Mouse (Mus musculus) spleen, adult 12 weeks (tissue): ENCODE results near the gene Retreg3.
"Not testable (repeated sequence)": the region's sequence is repeated elsewhere in the genome, so short reads cannot be mapped to it uniquely, and the experiment has no call there.

Experiments
- DNase-seq: peaks from one replicate; pipeline ENCODE4 v3.0.0; 2022; ENCODE audit warnings: low spot score

Retreg3 gene

DNA sequence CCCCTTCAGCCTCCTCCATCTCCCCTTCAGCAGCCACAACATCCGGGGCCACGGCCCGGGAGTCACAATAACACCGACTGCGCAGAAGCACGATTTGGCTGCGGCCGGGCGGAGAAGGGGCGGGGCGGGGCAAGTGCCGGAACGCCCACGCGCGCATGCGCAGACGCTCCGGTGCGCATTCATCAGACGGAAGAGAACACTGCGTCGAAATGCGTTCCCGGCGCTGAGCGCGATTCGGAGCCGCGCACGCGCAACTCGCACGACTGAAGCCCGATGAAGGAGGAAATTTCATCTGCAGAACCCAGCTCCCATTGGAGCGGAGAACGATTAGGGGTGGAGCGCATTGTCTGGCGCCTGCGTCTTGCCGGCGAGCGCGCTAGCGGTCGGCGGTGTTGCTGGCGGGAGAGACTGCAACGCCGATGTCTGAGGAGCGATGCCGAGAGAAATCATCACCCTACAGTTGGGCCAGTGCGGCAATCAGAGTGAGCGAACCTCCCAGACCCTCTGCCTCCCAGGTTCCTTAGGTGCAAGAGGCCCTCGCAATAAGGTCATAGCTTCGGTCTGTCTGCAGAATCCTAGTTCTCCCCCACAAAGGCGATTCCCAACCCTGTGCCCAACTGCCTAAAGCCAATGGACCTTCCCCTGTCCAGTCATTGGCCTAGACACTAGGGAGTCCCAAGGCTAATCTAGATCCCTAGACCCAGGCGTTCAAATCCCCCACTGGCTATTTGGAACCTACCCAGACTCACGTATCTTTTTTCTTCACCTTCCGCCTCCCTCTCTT, at the start of gene Retreg3, which contains the start of gene Tubg1:
Gene Retreg3 (minus strand): TSS at position 133 of the 784 bp plus-strand sequence.
Gene Tubg1 (plus strand): TSS at position 178 of the 784 bp plus-strand sequence.
- peak; percentile 99 for DNase-seq

DNA sequence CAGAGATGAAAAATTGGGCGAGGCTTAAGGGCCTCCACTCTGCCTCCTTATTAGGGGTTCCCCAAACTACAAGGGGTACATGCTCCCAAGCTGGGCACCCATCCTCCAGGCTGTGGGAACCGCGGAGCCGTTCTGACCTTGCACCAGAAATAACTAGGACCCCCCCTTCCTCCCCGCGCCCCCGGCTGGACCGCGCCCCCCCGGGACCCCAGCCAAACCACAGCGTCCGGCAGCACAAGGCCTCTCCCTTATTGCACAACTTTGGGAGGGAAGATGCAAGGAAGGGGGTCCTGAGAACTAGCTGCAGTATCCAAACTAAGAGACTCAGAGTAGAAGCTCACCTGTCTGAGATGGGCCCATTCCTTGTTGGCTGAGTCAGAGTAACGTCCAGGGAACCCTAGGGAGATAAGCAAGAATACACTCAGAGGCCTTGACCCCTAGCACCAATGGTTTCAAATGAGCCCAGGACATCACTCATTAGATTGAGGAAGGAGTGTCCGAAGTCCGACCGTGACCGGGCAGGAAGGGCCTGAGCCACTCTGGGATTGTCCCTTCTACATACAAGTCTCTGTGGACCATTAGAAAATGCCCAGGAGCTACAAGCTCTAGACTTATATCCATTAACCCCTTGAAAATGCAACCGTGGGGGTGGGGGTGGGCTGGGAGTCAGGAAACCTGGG, 48.7 kb upstream of the Retreg3 start:
- DNase-seq: no peak

DNA sequence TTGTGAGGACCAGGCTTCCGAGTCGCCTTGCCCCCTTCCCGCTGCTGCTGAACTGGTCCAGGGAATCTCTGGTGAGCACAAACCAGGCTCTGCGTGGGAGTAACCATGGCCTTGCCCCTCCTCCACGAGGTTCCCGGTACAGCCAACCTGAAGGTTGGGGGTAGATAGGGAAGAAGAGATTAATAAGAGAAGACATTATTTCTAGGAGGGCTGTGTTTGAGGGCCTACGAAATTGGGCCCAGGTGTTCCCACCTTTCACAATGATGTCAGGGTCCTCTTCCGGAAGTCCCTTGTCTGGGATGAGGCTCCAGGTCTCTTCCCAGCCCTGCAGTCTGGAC, 48.2 kb upstream of the Retreg3 start:
- DNase-seq: no peak

DNA sequence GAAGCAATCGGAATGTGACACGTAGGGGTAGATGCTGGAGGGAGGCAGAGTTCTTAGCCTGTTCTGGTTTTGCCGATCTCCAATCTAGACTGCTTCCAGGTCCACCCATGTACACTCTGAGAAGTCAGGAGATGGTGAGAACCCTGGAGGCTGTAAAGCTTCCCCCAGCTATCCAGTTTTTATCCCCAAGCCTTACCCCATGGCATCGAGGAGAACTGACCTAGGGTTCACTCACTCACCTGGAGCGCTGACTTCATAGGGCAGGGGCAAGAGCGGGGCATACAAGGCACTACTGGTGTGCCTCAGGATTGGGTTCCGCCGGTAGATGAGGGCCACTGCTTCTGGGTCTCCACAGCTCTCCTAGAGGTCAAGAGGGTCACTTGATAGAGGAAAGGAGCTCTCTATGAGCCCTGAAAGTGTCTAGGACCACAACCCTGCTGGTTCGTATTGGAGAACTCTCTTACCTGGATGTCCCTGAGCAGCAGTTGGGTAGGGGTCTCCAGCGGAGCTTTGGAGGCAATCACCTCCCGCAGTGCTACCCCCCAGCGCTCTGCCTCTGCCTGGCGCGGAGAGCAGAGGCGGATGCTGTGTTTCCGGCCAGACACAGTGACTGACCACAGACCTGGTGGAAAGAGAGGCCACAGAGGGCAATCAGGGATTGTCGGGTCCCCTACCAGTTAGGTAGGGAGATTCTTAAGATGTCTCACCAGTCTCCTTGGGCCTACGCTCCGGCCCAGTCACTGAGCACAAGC, 47.7 kb upstream of the Retreg3 start:
- no peak for DNase-seq

DNA sequence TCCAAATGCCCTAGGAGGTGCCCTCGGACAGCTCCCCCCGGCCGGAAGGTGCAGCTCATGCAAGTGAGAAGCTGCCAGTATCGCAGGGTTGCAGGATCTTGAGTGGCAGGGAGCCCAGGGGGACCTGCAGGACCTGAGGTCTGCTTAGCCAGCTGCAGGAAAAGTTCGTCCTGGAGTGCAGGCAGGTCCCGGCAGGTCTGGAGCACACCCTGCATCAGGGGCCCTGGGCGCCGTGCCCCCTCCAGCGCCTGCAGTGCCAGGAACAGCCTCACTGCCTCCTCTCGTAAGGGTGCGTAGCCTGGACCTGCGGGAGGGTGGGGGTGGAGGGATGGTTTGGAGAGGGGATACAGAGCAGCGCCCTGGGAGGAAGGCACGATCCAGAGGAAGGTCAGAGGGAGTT, 46.7 kb upstream of the Retreg3 start:
- no peak for DNase-seq

DNA sequence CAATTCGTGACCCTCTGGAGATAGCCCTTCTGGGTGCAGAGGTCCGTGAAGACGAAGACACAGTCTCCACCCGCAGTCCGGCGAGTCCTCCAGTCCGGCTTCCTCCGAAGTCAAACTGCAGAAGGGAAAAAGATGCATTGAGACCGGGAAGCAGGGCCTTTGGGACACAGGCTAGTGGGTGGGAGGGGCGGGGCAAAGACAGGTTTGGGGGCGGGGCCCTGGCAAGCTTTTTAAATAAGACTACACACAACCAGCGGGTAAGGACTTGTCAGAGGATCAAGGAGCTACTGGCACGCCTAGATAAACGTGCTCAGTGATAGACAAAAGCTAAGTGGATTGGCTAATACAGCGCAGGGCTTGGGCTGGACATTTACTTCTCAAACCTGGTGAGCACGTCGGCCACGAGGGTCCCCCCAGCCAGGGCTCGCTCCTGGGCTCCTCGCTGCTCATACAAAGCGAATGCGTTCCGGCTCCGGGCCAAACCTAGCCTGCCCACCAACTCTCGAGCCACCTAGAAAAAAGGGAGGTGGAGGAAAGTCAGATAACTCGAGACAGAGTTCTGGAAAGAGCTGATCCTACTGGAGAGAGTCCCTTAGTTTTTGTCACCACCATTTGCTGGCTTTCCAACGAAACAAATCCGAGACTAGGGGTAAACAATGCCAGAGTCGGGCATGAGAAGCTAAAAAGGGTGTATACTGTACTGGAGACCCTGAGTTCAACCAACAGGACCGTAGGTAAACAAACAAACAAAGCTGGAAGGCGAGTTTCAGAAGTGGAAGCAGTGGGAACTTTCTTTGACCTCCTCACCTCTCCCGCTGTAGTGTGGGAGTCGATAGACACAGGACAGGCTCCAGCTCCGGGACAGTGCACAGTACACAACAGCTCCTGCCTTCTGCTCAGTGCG, 45.2 kb upstream of the Retreg3 start:
- no peak for DNase-seq

DNA sequence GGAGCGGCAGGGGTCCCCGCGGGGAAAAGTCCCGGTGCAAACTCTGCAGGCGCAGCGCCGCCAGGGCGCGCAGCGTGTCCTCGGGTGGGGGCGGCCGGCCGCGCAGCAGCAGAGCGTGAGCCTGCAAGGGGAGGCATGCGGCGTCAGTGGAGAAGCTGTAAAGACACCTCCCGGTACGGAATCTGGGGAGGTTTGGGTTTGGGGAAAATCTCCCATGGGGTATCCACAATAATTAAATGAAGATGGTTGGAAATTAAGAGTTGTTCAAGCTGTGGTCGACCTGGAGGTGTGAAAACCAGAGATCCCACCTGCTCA, 44.6 kb upstream of the Retreg3 start:
- no peak for DNase-seq

DNA sequence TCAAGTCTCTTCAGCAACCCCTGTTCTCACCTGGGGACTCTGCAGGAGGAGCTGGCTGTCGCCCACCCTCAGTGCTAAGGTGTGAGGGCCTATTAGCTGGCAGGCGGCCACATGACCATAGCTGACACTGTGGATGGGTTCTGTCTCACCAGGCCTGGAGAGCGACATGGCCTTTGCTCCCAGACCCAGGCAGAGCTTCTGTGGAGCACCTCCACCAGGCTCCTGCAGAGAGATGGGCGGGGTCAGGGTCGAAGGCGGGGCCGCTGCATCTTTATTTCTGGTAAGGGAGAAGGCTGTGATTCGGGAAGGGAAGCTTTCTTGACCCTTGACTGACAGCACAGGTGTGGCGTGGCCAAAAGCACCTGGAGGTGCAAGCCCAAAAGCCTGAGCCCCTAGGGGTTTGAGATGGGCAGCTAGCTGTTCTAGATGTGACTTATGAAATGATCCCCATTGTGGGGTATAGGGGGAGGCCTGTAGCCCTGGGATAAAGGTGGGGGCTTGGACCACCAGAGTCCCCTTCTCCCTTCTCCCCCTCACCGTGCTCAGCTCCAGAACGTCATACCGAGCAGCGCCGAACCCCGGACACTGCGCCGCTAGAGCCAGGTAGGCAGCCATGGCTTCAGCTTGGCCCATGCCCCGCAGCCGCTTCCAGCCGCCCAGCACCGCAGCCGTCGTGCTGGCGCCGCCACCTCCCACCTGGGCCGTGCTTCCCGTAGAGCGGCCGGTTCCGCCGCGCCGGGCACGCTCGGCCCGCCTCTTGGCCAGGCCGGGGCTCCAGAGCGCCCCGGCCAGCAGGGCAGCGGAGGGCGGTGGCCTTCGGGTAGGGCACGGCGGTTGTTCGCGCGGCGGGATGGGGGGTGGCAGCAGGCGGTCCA, 44.0 kb upstream of the Retreg3 start:
- DNase-seq: no peak

DNA sequence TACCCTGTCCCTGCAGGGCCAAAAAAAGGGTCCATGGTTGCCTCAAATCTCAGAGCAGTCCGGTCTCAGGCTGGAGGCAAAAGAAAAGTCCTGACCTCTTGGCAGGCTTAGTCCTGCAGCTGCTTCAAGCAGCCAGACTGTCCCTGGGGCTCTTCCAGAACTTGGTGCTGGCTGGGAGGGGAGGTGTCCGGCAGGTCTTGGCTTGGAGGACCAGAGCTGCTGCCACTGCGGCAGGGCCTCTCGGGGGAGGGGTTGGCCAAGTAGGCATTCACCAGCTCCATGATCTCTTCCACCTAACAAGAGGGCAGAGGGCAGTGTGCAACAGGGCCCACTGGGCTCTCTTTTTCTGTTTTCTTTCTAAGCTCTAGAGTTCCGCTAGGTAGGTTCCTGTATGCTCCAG, 43.1 kb upstream of the Retreg3 start:
- DNase-seq: no peak

DNA sequence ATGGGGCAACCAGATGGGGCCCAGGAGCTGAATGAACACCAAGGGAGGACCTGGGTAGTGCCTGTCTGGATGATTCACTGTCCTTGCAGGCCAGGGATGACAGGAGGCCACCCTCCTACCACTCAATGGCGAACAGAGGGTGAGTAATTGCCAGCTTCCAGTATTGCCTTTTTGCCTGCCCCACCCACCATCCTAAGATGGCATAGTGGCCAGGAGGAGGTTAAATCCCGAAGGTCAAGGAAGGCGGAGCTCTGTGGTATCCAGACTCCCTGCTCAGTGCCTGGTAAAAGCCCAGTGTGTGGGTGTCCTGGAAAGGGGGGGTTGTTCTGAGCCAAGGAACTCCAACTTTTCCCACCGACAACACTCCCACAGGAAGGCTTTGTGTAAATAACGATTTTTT, 42.6 kb upstream of the Retreg3 start:
- DNase-seq: no peak

DNA sequence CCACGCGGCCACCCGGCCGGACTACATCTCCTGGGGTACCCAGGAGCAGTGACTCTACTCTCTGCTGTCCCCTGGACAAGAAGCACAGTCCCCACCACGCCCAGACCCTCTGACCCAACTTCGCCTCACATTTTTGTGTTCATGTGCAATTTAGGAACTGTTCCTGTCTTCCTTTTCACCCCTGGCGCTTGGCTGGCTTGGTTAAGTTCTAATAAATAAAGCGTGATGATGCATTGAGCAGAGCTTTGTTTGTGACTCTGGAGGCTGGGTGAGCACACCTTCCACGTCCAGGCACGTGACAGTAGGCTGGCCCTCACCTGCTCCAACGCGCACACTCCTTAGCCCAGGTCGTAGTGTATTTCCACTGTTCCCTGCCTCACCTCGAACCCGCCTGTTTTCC, 41.9 kb upstream of the Retreg3 start:
- DNase-seq: no peak

DNA sequence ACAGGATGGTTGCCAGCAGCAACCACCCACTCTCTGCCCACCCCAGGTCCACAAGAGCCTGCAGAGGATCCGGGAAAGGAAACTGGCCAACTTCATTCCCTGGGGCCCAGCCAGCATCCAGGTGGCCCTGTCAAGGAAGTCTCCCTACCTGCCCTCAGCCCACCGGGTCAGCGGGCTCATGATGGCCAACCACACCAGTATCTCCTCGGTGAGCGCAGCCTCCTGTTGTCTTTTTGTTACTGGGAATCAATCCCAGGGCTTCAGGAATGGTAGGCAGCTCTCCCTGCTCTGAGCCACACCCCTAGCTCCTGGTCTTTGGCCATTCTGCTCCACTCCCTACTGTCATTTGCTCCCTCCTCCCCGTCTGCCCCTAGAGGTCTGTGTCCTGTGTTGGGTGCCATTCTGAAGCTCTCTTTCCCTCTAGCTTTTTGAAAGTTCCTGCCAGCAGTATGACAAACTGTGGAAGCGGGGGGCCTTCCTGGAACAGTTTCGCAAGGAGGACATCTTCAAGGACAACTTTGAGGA, 41.4 kb upstream of the Retreg3 start:
- DNase-seq: not testable (repeated sequence)

DNA sequence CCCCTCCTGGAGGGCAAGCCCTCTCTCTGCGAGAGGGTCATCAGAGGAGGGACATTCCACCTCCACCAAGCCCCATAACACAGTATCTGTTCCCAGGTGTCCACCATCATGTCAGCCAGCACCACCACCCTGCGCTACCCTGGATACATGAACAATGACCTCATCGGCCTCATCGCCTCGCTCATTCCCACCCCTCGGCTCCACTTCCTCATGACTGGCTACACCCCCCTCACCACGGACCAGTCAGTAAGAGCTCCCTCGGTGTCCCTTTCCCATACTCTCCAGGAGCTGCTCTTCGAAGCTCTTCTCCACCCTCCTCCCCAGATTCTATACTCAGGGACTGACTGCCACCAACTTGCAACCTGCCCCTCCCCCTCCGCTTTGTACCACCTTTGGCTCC, 40.5 kb upstream of the Retreg3 start:
- not testable (repeated sequence) for DNase-seq

DNA sequence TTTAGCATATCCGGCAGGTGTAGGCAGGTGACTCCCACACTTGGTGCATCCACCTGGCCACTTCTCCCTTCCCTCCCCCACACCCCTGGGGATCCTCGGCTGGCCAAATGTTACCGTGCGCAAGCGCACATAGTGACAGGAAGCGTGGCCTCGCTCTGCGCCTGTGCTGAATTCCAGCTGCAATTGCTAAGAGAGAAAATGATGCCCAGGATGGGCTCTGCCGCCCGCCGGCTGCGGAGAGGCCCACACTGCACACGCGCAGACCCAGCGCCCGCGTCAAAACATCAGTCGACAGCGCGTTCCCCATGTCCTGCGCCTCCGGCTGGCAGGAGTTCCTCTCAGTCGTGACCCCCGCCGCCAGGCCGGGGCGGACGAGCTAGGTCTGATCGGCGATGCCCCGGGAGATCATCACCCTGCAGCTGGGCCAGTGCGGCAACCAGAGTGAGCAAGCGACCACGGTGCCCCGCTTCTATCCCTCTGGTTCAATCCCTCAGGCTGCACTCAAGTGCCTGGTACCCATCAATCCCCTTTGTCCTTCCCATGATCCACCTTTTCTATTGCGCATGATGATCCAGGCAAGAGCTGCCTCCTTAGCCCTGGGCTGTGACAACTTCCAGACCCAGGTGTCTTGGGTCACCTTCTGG, 36.2 kb upstream of the Retreg3 start, which contains the start of gene Tubg2:
Gene Tubg2 (plus strand): TSS at position 180 of the 644 bp plus-strand sequence.
- DNase-seq: peak; percentile 33

DNA sequence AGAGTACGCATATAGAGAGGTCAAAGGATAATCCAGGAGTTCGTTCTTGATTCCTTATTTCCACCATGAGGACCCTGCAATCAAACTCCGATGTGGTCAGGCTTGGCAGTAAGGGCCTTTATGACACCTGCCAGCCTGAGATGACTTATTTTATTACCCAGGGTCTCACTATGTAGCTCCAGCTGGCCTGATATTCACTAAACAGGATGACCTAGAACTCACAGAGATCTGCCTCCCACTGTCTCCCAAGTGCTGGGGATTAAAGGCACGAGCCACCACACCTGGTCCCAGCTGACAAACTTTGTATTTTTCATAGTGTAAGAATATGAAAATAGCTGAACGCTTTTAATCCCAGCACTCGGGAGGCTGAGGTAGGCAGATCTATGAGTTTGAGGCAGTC, 35.5 kb upstream of the Retreg3 start:
- no peak for DNase-seq

DNA sequence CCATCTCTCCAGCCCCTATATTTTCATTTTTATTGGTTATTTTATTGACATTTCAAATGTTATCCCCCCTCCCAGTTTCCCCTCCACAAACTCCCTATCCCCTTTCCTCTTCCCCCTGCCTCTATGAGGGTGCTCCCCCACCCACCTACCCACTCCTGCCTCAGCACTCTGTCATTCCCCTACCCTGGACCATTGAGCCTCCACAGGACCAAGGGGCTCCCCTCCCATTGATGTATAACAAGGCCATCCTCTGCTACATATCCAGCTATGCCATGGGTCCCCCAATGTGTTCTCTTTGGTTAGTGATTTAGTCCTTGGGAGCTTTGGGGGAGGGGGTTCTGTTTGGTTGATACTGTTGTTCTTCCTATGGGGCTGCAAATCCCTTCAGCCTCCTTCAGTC, 35.0 kb upstream of the Retreg3 start:
- no peak for DNase-seq

DNA sequence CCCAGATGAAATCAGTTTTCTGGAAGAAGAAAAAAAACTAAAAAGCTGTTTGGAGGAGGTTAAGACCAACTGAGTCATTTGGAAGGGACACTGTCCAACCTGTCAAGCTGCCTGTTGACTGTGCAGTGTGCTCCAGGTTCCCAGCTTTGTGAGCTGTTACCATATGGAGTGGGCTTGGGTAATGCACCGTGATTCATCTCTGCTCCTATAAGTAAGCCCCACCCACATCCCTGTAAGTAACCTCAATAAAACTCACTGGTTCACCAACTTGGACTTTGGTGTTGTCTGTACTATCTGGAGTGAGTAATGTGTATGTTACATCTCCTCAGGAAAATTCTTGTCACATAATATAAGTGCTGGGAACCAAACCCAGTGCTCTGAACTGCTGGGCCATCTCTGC, 33.1 kb upstream of the Retreg3 start:
- DNase-seq: no peak

DNA sequence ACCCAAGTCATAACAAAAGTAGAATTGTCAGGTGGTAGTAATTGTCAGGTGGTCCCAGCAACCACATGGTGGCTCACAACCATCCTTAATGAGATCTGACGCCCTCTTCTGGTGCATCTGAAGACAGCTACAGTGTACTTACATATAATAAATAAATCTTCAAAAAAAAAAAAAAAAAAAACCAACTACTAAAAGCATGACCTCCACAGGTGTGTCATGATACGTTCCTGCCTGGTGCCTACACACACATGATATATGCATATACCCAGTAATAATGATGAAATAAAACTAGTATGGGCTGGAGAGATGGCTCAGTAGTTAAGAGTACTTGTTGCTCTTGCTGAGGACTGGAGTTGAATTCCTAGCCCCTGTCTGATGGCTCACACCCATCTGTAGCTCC, 31.4 kb upstream of the Retreg3 start:
- DNase-seq: no peak

DNA sequence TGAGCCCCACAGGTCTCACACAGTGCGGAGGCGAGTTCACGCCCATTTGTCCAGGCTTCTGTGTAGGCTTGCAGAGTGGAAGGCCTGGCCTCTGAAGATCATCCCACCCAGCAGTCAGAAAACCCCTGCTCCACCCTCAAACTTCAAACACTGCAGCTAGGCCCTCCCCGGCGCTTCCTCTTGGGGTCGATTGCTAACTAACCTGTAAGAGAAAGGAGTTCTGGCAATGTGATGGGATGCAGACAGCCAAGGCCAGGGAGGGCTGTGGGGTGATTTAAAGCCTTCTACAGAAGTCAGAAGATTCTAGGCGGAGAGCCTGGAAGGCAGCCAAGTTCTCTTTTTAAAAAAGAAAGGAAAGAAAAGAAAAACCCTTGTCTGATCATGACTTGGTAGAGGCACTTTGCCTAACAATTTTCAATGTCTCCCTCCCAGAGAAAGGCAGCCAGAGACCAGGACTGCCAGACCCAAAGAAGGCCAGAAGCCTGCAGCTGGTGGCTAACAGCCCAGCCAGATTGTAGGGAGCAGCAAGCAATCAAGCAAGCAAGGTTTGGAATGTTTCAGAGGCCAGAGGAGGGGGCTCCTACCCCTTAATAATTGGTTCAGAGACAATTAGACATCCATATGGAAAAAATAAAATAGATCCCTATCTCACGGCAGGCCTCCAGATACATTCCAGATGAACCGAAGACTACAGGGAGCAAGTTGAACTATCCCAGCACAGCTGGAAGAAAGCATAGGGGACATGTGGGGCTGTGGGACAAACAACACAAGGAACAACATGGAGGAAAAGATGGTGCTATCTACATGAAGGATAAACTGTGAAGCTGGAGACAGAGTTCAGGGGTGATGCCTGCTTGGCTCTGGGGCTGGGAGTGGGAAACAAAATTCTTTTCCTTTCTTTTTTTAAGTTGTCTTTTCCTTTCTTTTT, 29.7 kb upstream of the Retreg3 start:
- DNase-seq: no peak
